Mouse (Mus musculus): ENCODE results near the gene Krt15.

DNA sequence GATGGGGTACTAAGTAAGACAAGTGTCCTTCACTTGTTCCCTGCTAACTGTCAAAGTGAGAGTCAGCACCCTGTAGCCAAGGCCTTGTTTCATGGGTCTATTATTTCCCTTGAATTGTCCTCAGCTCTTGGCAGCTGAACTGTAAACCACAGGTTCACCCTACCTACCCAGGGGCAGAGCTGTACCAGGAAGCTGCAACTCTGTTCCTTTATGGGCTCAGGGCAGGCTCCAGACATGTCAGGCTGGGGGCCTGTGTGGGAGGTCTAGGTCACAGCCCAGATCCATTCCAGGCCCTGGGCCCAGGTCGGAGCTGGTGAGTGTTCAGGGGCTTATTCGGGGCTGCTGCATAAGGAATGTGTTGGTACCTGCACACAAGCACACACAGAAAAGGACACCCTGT is 3.7 kb upstream of the Krt15 start:
- no peak for TF ChIP-seq CTCF (IDR thresholded peaks at IDR 0.05; ENCODE audit: extremely low read depth, insufficient read depth, insufficient read length, insufficient replicate concordance)
- no peak for TF ChIP-seq POLR2A (IDR thresholded peaks at IDR 0.05; ENCODE audit: low read depth, low read length)

Measured in spleen, adult 2 months (tissue).